Mouse (Mus musculus): ENCODE results near the gene Bfar. TPM values are rescaled to one million over a fixed set of nuclear protein-coding genes. Genes with fewer than 3 reads are reported as not detected.

Bfar gene
- polyA plus RNA-seq, 1 experiment from 2014 or later, result 43.2 TPM

DNA sequence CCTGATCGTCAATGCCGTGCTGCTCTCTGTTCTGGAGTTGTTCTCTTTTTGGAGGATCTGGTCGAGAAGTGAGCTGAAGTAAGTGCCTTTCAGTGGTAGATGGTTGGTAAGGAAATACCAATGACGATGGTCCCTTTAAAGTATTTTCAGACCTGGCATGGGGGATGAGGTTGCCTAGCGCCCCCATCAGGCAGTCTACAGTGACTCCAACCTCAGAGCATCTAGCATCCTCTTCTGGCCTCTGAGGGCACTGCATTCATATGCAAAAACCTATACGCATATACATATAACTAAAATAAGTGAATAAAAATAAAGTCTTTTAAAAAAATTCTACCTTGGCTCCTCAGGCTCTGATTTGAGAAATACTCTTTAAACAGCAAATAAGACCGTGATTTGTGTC, 27.3 kb downstream of the Bfar start:
- Histone ChIP-seq H3K9me3 (replicated peaks; ENCODE audit: control insufficient read depth, low read length) (no peaks in the 10 kb centered on the region), H3K4me3 (ENCODE audit: low read depth, low read length) (no peak overlapping the region), H3K9ac (ENCODE audit: low read length) (no peak overlapping the region), H3K27ac (ENCODE audit: low read depth, low read length) (no peak overlapping the region), H3K27me3 (replicated peaks; ENCODE audit: control insufficient read depth, insufficient read depth, low read length) (no peaks in the 10 kb centered on the region), H3K36me3 (ENCODE audit: control insufficient read depth, insufficient read depth, low read length) (peaks cover 85% of the 10 kb centered on the region), H3K4me2 (ENCODE audit: low read length) (no peak overlapping the region), H3K4me1 (ENCODE audit: control insufficient read depth, insufficient read depth, low read length) (no peaks in the 10 kb centered on the region)
- DNase-seq (ENCODE audit: low spot score) (no peak), ATAC-seq (no peak)
- WGBS, result 90% methylated on average over 7 of the region's 7 CpGs

DNA sequence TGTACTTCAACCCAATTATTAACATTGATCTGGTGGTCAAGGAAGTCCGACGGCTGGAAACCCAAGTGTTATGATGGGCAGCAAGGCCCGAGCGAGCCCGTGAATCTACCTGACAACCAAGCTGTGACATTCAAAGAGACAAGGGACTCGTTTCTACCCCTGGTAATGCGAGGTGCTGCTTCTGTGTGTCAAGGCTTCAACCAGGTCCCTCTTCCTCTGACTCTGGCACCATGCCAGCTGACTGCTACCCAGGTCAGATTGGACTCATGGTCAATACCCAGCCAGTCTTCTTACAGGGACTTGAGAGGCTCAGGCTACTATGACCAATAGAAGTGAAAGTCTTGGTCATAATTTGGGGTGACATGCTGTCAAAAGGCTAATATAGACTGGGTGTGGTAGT, 30.5 kb downstream of the Bfar start:
- no peaks in the 10 kb centered on the region for H3K27me3 ChIP-seq (replicated peaks; ENCODE audit: control insufficient read depth, insufficient read depth, low read length)
- no peak for DNase-seq (ENCODE audit: low spot score)
- WGBS, result 98% methylated on average over 7 of the region's 7 CpGs
- H3K9ac ChIP-seq (ENCODE audit: low read length), result no peak overlapping the region
- no peaks in the 10 kb centered on the region for H3K4me1 ChIP-seq (ENCODE audit: control insufficient read depth, insufficient read depth, low read length)
- no peak overlapping the region for H3K4me2 ChIP-seq (ENCODE audit: low read length)
- peaks cover 70% of the 10 kb centered on the region for H3K36me3 ChIP-seq (ENCODE audit: control insufficient read depth, insufficient read depth, low read length)
- H3K27ac ChIP-seq (ENCODE audit: low read depth, low read length), result no peak overlapping the region
- H3K9me3 ChIP-seq (replicated peaks; ENCODE audit: control insufficient read depth, low read length), result no peaks in the 10 kb centered on the region
- ATAC-seq, result no peak
- no peak overlapping the region for H3K4me3 ChIP-seq (ENCODE audit: low read depth, low read length)

DNA sequence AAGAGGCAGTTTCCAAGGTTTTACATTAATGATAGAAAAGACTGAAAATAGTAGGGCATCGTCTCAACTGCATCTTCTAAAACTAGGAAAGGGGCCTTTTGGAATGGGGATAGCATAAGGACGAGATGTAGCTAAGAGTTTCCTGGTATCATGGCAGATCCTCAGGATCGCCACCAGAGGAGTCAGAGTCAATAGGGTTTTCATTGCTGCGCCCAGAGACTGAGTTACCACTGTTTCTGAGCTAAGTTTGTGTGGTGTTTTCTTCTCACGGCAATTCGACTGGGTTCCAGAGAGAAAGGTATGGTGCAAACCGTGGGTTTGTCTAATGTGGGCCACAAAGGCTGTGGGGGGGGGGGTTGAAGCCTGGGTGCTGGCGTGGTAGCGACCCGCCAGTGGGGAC, 33.0 kb downstream of the Bfar start:
- 94% methylated on average over 10 of the region's 10 CpGs for WGBS
- ATAC-seq (no peak), DNase-seq (ENCODE audit: low spot score) (no peak)
- Histone ChIP-seq H3K36me3 (ENCODE audit: control insufficient read depth, insufficient read depth, low read length) (peaks cover 45% of the 10 kb centered on the region), H3K4me3 (ENCODE audit: low read depth, low read length) (no peak overlapping the region), H3K4me1 (ENCODE audit: control insufficient read depth, insufficient read depth, low read length) (no peaks in the 10 kb centered on the region), H3K9ac (ENCODE audit: low read length) (no peak overlapping the region), H3K9me3 (replicated peaks; ENCODE audit: control insufficient read depth, low read length) (no peaks in the 10 kb centered on the region), H3K27me3 (replicated peaks; ENCODE audit: control insufficient read depth, insufficient read depth, low read length) (no peaks in the 10 kb centered on the region), H3K27ac (ENCODE audit: low read depth, low read length) (no peak overlapping the region), H3K4me2 (ENCODE audit: low read length) (no peak overlapping the region)

DNA sequence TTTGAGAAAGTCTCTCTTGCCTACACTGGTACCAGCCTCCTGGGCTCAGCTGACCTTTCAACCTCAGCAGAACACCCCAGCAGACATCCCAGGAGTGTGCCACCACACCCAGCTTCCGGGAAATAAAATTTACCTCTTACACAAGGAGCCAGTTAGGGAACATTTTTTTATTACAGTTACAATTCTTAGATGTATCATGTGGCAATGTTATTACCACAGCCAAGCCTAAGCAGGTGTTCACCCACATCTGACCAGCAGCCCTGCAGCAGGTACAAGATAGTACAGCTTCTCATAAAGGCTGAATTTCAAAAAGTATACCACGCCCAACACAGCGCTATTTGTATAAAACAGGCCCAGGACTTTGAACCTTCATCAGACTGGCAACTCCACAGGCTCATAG, 43.3 kb downstream of the Bfar start:
- Histone ChIP-seq H3K4me3 (ENCODE audit: low read depth, low read length) (no peak overlapping the region), H3K27ac (ENCODE audit: low read depth, low read length) (no peak overlapping the region), H3K36me3 (ENCODE audit: control insufficient read depth, insufficient read depth, low read length) (no peaks in the 10 kb centered on the region), H3K9ac (ENCODE audit: low read length) (no peak overlapping the region), H3K4me2 (ENCODE audit: low read length) (no peak overlapping the region), H3K27me3 (replicated peaks; ENCODE audit: control insufficient read depth, insufficient read depth, low read length) (no peaks in the 10 kb centered on the region), H3K9me3 (replicated peaks; ENCODE audit: control insufficient read depth, low read length) (no peaks in the 10 kb centered on the region), H3K4me1 (ENCODE audit: control insufficient read depth, insufficient read depth, low read length) (no peaks in the 10 kb centered on the region)
- WGBS, result 90% methylated on average over 3 of the region's 3 CpGs
- DNase-seq (ENCODE audit: low spot score) (no peak), ATAC-seq (no peak)

DNA sequence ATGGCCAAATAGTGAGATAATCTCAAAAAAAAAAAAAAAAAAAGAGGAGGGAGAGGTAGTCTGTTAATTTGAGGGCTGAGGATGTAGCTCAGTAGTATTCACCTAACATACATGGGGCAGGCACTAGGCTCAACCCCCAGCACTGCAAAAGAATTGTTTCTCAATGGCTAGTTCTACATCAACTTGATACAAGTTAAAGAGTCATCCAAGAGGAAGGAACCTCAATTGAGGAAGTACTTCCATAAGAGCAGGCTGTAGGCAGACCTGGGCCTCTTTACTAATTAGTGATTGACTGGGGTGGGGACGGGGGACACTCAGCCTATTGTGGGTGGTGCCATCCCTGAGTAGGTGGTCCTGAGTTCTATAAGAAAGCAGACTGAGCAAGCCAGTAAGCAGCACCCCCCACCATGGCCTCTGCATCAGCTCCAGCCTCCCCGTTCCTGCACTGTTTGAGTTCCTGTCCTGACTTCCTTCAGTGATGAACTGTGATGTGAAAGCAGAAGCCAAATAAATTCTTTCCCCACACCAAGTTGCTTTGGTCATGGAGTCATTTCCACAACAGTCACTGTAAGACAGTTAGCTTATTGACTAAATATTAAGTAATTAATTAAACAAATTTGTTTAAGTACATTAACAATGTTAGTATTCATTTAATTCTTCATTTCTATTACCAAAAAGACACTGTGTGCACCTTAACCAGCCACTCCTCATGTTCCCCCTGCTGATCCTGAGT, 45.3 kb downstream of the Bfar start:
- H3K4me2 ChIP-seq (ENCODE audit: low read length), result no peak overlapping the region
- H3K4me1 ChIP-seq (ENCODE audit: control insufficient read depth, insufficient read depth, low read length), result no peaks in the 10 kb centered on the region
- 83% methylated on average over 2 of the region's 2 CpGs for WGBS
- ATAC-seq (no peak), DNase-seq (ENCODE audit: low spot score) (no peak)
- no peak overlapping the region for H3K9ac ChIP-seq (ENCODE audit: low read length)
- no peaks in the 10 kb centered on the region for H3K36me3 ChIP-seq (ENCODE audit: control insufficient read depth, insufficient read depth, low read length)
- no peaks in the 10 kb centered on the region for H3K9me3 ChIP-seq (replicated peaks; ENCODE audit: control insufficient read depth, low read length)
- H3K27me3 ChIP-seq (replicated peaks; ENCODE audit: control insufficient read depth, insufficient read depth, low read length), result no peaks in the 10 kb centered on the region
- H3K4me3 ChIP-seq (ENCODE audit: low read depth, low read length), result no peak overlapping the region
- no peak overlapping the region for H3K27ac ChIP-seq (ENCODE audit: low read depth, low read length)

DNA sequence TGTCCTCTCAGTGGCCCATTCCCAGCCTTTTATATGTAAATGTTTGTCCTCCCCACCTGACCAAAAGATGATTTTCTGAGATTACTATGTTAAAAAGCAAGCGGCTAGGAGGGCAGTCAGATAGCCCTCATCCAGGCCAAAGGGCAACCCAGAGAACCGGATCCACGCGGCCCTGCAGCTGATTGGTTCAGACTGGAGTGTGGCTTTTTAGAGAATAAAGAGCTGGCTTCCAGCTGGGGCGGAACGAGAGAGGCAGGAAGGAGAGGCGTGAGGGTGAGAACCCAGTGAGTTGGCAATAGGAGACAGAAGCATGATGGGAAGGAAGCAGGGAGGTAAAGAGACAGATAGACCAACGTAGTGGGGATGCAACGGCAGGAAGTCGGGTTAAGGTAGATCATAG, 51.3 kb downstream of the Bfar start:
- DNase-seq (ENCODE audit: low spot score) (no peak), ATAC-seq (no peak)
- Histone ChIP-seq H3K27ac (ENCODE audit: low read depth, low read length) (no peak overlapping the region), H3K9ac (ENCODE audit: low read length) (no peak overlapping the region), H3K27me3 (replicated peaks; ENCODE audit: control insufficient read depth, insufficient read depth, low read length) (no peaks in the 10 kb centered on the region), H3K4me1 (ENCODE audit: control insufficient read depth, insufficient read depth, low read length) (no peaks in the 10 kb centered on the region), H3K4me2 (ENCODE audit: low read length) (no peak overlapping the region), H3K9me3 (replicated peaks; ENCODE audit: control insufficient read depth, low read length) (no peaks in the 10 kb centered on the region), H3K4me3 (ENCODE audit: low read depth, low read length) (no peak overlapping the region), H3K36me3 (ENCODE audit: control insufficient read depth, insufficient read depth, low read length) (no peaks in the 10 kb centered on the region)
- 28% methylated on average over 10 of the region's 10 CpGs for WGBS

DNA sequence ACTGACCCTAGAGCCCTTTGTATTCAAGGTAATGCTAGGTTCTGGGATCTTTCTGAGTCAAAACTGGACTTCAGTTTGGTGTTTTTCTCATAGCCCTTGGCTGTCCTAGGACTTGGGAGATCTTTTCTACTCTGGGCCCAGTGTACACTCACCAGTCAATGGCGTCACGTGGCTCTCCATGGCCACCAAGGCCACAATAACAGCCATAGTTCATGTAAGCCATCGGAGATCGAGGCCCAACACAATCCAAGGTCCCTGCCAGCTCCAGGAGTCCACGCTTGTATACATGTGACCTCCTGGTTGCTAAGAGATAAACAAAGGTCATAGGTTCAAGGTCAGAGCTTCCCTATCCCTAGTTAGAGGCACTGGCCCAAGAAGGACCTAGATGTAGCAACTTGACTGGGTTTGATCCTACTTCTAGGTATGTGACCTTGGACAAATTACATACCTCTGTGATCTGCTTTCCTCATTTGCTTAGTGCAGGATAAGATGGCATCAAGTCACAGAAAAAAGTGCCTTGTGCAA, 56.2 kb downstream of the Bfar start:
- Histone ChIP-seq H3K36me3 (ENCODE audit: control insufficient read depth, insufficient read depth, low read length) (no peaks in the 10 kb centered on the region), H3K9ac (ENCODE audit: low read length) (no peak overlapping the region), H3K4me3 (ENCODE audit: low read depth, low read length) (no peak overlapping the region), H3K4me1 (ENCODE audit: control insufficient read depth, insufficient read depth, low read length) (no peaks in the 10 kb centered on the region), H3K9me3 (replicated peaks; ENCODE audit: control insufficient read depth, low read length) (no peaks in the 10 kb centered on the region), H3K27ac (ENCODE audit: low read depth, low read length) (no peak overlapping the region), H3K4me2 (ENCODE audit: low read length) (no peak overlapping the region), H3K27me3 (replicated peaks; ENCODE audit: control insufficient read depth, insufficient read depth, low read length) (no peaks in the 10 kb centered on the region)
- WGBS, result 89% methylated on average over 5 of the region's 5 CpGs
- no peak for ATAC-seq
- DNase-seq (ENCODE audit: low spot score), result no peak

DNA sequence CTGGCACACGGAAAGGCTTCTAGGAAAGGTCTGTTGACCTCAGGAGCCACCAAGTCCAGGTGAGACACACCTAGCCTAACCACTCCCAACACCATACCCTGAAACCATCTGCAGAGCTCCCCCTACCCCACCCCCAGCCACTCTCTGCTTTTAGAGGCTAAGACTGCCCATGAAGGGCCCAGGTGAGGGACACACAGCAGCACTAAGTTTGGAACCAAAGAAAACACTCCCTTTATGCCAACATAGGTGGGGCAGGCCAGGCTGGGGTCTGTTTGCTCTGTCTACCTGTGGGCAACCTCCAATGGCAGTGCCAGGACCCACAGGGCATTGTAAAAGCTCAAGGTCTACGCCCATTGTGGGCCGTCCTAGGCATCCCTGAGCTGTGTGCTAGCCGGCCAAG, 57.8 kb downstream of the Bfar start:
- no peak for DNase-seq (ENCODE audit: low spot score)
- H3K9ac ChIP-seq (ENCODE audit: low read length), result no peak overlapping the region
- H3K9me3 ChIP-seq (replicated peaks; ENCODE audit: control insufficient read depth, low read length), result no peaks in the 10 kb centered on the region
- H3K4me3 ChIP-seq (ENCODE audit: low read depth, low read length), result no peak overlapping the region
- H3K4me1 ChIP-seq (ENCODE audit: control insufficient read depth, insufficient read depth, low read length), result no peaks in the 10 kb centered on the region
- ATAC-seq, result no peak
- no peak overlapping the region for H3K4me2 ChIP-seq (ENCODE audit: low read length)
- no peak overlapping the region for H3K27ac ChIP-seq (ENCODE audit: low read depth, low read length)
- 80% methylated on average over 4 of the region's 4 CpGs for WGBS
- no peaks in the 10 kb centered on the region for H3K27me3 ChIP-seq (replicated peaks; ENCODE audit: control insufficient read depth, insufficient read depth, low read length)
- H3K36me3 ChIP-seq (ENCODE audit: control insufficient read depth, insufficient read depth, low read length), result no peaks in the 10 kb centered on the region

All from forebrain, embryonic 14.5 days (tissue).